Mouse (Mus musculus) heart, postnatal 25 days (tissue): Measurements from ENCODE around the gene Vash1. TPM values are rescaled to one million over a fixed set of nuclear protein-coding genes. Genes with fewer than 3 reads are reported as not detected.

Experiments
- DNase-seq: peaks from one replicate; pipeline ENCODE4 v3.0.0; 2022; ENCODE audit warnings: low spot score
- intact Hi-C: fragments of 180-260 bp; cut with DNase I; formaldehyde crosslinking; loops from one replicate; pipeline ENCODE4 v1.15.1; 2025
- total RNA-seq, 2 experiments: library from RNA; stranded (reverse); gene quantifications; 2 replicates each; pipeline ENCODE4 v1.2.3; 2021

The Vash1 gene
- 10 to 100 TPM; 19.4 to 21.0 TPM for total RNA-seq

DNA sequence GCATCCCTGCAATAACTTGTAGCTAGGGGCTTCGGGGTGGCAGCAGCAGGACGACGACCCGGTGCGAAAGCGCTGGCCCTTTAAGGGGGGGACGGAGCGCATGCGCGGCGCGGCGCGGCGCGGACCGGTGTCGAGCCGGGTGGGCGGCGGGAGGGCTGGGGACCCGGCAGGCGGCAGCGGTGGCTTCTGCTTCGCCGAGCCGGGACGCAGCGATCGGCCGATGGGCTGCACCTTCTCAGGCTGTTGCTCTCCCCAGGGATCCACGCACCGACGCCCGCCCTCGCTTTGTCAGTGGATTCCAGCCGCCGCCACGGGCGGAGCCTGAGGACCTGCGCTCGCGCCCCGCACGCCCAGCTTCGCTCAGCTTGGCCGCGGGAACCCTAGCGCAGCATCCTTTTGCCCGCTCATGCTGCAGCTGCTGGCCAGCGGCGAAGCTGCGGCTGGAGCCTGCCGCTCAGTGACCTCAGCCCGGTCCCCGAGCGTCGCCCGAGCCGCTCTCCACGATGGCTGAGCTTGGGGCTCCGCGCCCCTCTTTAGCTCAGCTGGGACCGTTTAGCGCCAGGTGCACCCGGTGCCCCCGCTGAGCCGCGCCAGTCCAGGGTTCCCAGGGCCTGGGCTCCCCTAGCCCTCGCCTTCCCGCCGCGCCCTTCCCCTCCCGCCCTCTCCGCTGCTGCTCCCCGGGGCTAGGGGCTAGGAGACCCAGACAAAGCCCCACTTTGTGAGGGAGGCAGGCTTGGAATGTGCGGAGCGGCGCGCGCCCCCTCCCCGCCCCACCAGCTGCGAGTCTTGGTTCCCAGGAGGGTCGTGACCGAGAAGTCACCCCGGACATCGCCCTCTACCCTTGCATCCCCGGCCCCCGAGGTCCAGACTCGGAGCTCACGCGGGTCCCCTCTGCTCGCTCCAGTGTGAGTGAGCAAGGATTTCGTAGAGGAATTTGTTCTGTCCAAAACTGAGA, at the start of gene Vash1:
TSS of gene Vash1 (plus strand) at position 110 of the 955 bp plus-strand sequence.
- intact Hi-C loops: no loop called here
- DNase-seq: no peak

DNA sequence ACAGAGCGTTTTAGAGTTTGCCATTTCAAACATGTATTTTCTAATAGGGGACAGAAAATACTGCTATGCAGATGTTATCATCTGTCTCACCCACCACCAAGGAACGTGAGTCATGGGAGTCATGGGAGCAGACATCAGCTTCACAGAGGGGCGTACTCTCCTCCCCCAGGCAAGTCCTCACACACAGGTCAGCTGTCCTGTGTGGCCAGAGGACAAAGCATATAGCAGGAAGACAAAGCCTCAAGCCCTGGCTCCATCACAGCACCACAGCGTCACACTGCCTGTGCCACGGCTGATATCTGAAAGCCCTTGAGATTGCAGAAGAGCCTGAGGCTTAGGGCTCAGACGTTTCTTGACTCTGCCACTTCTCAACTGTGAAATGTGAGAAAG, 49.7 kb upstream of the Vash1 start:
- DNase-seq: no peak
- intact Hi-C loops: no loop called here

DNA sequence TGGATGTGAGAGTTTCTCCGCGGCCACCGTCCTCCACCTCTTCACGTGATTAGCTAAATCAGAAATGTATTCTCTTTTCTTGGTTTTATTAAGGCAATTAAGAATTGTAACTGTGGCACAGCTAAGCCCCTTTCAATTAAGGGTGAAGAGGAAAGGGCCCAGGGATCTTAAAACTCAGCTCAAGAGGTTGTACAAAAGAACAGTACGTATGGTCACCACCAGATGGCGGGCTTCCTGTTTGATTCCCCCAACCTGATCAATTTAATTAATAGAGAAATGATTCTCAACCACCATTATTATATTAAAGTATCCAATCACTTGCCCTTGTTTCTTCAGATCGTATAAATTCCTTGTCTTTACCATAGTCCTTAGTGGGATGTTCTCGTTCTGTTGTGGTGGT, 36.7 kb upstream of the Vash1 start:
- no peak for DNase-seq
- intact Hi-C loops: loop anchor here (10.0 kb wide), 1 partner anchor 413 kb away; no protein-coding TSS in a partner anchor

DNA sequence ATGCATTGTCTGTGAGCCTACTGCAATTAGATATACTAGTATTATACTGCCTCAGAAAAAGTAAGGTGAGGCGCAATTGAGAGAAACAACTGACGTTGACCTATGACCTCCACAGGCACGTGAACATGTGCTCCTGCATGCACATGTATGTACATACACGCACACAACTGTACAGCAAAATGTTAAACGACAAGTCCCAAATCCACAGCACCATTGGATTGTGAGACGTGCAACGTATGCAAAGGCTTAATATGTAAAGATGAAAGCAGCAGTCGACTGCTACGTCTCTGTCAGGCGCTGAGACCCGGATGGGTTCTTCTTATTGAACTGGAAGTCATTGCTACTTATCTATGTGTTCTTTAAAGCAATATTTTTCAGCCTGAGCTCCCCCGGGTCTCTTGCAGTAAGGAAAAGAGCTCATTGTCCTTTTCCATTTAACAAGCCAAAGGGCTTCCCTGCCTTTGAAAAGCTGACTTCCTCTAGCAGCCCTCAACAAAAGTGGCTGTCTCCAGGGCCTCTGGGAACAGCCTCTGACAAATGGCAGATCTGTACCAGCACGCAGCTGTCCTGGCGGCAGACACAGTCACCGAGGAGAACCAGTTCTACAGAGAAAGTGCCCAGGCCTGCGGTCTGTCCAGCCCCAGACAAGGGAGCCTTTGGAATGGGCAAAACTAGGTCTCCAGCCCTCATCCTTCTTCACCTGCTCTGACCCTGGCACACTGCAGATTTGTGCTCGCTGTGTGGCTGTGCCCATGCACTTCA, 33.8 kb upstream of the Vash1 start:
- intact Hi-C loops: loop anchor here (10.0 kb wide), 1 partner anchor 410 kb away; no protein-coding TSS in a partner anchor
- DNase-seq: no peak

DNA sequence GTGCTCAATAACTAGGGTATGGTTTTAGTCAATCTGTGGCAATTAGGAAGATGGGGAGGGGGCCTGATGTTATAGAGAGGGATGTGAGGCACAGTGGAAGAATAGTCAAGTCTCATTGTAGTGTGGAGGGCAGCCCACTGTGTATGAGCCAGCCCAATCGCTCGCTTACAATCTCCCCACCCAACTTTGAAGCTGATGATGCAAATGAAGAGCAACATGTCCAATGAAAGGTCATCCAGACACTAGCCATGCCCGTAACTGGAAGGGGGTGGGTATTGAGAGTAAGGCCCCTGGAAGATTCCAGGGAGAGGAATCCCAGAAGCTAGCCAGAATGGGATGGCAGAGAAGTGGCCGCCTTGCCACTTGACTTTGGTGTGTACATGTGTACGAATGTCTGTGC, 33.0 kb upstream of the Vash1 start:
- intact Hi-C loops: loop anchor here (10.0 kb wide), 1 partner anchor 409 kb away; no protein-coding TSS in a partner anchor
- DNase-seq: no peak

DNA sequence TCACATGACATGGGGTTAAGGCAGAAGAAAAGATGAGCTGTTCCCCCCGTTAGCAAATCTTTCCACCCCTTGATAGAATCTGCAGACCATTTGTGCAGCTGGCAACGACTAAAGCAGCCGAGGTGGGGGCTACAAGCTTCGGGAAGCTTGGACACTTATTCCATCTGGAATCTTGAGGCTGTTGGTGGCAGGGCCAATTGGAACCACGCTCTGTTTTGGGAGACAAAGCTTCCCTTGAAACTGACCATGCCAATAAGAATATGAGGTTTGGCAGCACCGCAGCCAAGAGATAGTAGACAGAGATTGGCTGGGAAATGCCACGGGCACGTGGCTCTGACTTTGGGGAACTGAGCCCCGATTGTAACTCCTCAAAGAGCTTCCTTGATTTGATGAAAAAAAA, 31.7 kb upstream of the Vash1 start:
- intact Hi-C loops: loop anchor here (10.0 kb wide), 1 partner anchor 408 kb away; no protein-coding TSS in a partner anchor
- DNase-seq: peak; percentile 15

DNA sequence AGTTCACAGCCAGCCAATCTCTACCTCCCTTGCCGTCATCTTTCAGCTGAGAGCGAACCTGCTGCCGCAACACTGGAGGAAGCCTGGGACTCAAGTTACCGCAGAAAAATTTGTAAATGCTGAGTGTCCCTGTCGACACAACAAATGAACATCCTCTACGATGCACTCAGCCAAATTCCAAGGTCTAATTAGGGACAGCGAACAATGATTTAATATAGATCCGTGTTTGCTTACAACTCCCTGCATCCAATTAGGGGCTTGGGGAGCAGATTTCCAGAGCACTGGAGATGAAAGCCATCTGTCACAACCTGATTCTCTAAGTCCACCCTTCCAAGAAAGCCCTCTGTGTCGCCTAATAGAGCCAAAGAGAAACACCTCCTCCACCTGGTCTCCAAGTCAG, 31.2 kb upstream of the Vash1 start:
- DNase-seq: no peak
- intact Hi-C loops: loop anchor here (10.0 kb wide), 1 partner anchor 408 kb away; no protein-coding TSS in a partner anchor

DNA sequence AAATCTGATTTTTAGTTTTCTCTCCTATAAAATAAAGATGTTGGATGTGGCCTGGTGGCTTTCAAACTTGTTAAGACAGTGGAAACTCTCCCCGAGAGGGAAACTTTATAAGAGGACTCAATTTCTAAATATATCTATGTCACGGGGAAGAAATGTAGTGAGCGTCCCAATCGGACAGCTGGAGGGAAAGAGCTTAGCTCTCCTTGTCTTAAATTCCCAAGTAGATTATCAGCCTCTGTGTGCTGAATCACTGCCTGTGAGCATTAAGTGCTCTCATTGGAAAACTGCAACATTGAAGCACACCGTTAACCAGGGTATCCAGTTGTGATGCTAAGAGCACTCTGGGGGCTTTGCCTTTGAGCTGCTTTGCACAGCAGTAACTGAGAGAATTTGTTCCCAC, 30.8 kb upstream of the Vash1 start:
- DNase-seq: no peak
- intact Hi-C loops: loop anchor here (10.0 kb wide), 1 partner anchor 407 kb away; no protein-coding TSS in a partner anchor

DNA sequence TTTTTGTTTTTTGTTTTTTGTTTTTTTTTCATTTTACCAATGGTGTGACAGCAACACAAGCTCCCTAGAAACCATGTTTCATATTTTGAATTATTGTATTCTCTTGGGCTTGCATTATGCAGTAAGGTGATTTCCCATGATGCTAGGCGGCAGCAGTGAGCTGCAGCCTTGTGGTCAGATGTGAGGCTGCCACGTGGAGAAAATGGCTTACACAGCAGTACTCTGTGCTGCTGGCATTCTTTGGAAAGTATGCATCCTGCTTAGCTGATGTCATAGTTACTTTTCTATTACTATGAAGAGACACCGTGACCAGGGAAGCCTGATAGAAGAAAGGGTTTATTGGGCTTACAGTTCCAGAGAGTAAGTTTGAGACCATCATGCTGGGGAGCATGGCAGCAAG, 30.0 kb upstream of the Vash1 start:
- DNase-seq: no peak
- intact Hi-C loops: loop anchor here (10.0 kb wide), 1 partner anchor 406 kb away; no protein-coding TSS in a partner anchor

DNA sequence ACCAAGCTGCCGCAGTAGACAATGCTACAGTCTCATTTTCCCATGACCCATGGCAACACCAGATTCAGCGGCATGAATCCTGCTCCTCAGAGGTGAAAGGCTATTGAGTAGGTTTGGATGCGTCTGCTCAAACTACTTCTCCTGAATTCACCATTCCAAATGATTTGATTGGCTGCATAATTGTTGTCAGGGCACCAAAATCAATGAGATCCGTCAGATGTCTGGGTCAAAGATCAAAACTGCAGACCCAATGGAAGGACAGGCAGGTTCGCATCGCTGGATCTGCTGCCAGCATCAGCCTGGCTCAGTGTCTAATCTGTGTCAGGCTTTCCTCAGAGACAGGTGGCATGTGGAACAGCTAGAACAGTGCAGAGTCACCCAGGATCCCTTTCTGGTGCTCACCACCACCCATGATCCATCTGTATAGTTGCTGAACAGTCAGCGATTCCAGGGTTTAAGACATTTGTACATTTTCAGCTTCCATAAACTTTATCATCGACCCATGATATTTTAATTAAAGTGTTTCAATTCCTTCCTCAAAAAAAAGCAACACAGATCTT, 27.1 kb upstream of the Vash1 start:
- intact Hi-C loops: no loop called here
- no peak for DNase-seq

DNA sequence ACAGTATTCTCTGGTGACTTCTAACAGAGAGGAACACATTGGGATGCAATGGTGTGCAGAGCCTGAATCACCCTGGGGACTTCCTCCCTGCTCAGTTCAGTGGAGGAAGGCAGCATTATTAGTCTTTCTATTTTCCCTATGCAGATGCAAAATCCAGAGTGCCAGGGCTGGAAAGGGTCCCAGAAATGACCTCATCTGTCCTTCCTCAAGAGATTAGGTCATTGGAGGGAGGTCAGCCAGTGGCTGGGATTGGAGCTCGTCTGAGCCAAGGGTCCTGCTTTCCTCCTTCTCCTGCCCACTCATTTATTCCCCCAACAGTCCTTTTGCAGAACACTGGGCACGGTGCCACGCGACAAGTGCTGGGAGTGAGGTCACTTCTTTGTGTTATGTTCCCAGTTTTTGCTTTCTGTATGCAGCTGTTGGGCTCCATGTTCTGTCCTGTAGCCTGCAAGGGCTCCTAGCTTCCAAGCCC, 25.9 kb upstream of the Vash1 start:
- intact Hi-C loops: no loop called here
- DNase-seq: peak; percentile 86

DNA sequence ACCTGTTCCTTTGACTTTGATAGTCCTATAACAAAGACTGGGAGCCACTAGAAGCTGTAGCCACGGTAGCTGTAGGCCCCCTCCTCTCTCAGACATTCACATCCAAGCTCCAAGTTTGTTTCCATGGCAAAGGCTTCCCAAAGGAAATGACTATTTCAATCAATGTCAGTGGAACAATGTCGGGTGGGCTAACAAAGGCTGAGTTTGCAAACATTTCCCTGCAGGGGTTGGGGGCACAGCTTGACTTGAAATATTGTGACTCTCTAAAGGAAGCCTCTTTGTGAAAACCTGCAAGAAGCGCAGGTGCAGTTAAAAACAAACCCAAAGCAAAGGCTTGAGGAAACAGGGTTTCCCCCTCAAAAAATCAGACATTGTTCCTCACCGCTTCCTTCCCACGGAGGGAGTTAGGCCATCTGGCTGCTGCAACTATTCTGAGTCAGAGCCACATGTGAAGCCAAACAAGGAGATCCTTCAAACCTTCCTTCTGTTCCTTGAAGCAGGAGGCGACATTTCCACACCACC, 19.0 kb upstream of the Vash1 start:
- intact Hi-C loops: no loop called here

DNA sequence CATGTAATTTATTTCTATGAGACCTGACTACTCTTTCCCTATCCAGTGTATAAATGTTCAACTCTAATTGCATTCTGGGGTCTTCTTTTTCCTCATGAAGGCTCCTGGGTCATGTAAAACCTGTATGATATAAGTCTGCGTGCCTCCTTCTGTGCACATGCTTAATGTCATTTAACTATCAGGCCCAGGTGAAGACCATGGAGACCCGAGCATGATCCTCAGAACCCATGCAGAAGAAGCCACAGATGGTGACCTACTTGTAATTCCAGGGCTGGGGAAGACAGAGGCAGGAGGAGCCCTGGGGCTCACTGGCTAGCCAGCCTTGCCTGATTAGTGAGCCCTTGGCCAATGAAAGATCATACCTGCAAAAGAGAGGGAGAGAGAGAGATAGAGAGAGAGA, 18.0 kb upstream of the Vash1 start:
- no peak for DNase-seq
- intact Hi-C loops: no loop called here

More for the DNA sequence above, 19.0 kb upstream of the Vash1 start:
- DNase-seq: no peak

DNA sequence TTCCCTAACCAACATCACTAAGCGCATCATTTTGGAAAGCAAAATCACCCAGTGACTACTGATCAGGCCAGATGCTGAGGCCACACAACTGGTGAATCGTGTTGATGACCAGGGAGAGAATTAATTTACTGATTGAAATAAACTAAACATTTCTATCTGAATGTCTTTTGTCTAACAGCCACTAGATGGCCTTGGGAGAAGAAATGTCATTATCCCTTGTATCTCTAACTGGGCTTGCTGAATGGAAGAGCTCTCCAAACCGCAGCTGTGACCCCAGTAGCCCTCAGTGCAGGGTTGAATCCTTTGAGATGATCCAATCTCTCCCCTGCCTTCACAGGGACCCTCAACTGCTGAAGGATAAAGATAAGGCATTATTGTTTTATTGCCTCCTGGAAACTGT, 12.8 kb upstream of the Vash1 start:
- intact Hi-C loops: no loop called here

DNA sequence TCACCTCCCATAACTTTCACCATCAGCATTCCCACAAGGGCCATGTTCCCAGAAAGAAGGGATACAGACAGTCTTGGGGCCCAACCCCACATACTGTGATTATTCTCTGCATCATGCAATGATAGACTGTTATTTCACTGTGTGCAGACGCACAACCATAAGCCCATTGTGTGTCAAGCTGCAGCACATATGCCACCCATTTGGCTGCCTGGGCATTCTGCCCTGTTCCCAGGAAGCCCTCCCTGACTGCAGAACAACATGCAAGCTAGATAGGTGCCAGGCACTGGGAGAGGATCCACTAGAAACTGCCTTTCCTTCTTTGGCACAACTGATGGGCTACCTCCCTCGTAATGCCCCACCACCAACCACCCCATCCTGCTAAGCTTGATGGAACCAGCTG, 10.1 kb upstream of the Vash1 start:
- intact Hi-C loops: no loop called here
- DNase-seq: no peak

More for the DNA sequence above, 12.8 kb upstream of the Vash1 start:
- DNase-seq: no peak

DNA sequence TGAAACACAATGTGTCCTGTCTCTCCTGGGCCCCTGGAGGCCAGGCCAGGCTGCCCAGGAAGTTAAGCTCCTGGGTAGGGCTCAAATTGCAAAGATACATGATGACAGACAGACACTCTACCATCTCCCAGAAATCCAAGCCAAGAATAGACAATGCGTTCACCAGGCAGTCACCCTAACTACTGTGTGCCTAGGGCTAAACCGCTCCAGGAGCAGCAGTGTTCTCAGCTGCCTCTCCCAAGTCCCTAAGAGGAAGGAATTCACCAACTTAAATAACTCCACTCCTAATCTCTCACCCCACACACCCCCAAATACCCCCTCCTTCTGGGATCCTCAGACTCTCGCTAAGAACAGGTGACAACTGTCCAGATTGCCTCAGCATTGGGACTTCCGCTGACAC, 6.4 kb upstream of the Vash1 start:
- DNase-seq: no peak

DNA sequence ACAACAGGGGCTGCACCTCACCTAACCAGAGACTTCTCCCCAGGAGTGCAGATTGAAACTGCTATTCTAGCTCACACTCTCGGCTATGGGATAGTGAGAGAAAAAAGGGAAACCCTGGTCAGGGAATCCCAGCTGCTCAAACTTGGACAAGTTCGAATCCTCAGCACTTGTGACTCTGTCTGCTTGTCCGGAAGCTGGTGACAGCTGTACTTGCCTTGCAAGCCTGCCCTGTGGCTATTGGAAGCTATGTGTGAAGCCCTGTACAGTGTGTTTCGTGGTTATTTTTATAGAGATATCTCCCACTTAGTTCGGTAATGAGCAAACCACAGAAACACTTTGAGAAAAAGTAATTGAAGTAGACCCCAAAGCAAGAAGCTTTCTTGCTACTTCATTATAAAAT, 6.0 kb upstream of the Vash1 start:
- no peak for DNase-seq
- intact Hi-C loops: no loop called here

More for the DNA sequence above, 6.4 kb upstream of the Vash1 start:
- intact Hi-C loops: no loop called here

DNA sequence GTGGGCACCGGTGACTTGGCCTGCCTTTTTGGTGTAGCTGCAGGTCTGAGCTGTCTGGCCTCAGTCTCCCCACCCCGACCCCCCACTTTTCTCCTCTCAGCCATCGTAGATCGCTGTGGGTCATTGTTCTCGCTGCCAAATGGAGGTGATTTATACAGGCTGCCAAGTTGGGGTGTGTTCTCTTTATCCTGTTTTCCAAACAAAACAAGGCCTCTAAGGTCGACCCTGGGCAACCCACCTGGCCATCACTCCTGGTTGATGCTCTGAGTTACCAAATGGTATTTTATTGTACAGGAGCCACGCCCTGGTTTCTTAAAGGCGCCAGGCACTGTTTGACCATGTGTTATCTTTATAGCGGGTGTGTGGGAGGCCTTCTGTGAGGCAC, 1.0 kb downstream of the Vash1 start:
- intact Hi-C loops: no loop called here
- DNase-seq: no peak

DNA sequence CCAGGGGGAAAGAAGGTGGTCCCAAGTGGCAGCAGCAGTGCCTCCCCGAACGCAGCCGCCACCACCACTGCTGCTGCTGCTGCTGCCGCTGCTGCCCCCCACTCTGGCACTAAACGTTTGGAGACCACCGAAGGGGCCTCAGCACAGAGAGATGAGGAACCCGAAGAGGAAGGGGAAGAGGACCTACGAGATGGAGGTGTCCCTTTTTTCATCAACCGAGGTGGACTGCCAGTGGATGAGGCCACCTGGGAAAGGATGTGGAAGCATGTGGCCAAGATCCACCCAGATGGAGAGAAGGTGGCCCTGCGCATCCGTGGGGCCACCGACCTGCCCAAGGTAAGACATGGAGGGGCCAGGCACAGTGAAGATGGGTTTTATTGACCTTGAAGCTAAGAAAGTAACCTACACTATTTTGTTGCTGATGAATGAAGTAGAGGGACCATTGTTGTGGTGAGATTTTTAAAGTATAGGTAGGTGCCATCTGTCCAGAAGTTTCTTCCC, 1.5 kb downstream of the Vash1 start:
- DNase-seq: no peak
- intact Hi-C loops: no loop called here
